Mouse (Mus musculus): Measurements from ENCODE around the gene Smtn. TPM values are rescaled to one million over a fixed set of nuclear protein-coding genes. Genes with fewer than 3 reads are reported as not detected.

Smtn gene
- polyA plus RNA-seq, 1 experiment from 2014 or later, result 108 TPM

DNA sequence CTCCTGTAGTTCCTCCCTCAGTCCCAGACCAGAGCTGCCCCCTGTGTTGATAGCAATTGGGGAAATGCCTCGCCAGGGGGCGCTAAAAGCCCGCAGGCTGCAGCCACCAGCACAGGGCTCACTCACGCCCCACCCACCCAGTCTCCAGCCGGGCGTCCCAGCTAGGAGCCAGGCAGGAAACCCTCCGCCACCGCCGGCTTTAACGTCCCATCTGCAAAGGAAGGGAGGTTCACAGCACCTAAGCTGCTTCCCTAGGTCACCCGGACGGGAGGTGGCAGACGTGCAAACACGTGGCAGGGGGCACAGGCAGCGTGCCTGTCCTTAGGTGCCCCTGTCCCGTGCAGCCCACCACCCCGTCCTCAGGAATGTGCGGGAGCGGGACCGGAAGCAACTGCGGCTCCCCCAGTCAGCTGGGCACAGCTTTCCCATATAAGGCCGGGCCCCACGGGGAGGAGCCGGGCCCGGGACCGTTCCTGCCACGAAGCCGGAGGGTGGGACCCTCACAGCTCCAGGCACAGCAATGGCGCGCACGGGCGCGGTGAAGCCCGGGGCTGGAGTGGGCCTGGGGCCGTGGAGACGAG is 4.9 kb downstream of the Smtn start:
- ATAC-seq (ENCODE audit: insufficient read depth), result peak; percentile 86
- peak overlapping the region; percentile 51 for H3K9ac ChIP-seq
- peak overlapping the region; percentile 97 for H3K27ac ChIP-seq (ENCODE audit: low read depth)
- H3K36me3 ChIP-seq (ENCODE audit: insufficient read depth), result peaks cover 57% of the 10 kb centered on the region
- peaks cover 24% of the 10 kb centered on the region for H3K4me1 ChIP-seq (ENCODE audit: insufficient read depth)
- WGBS, result under 1% methylated on average over 36 of the region's 36 CpGs
- peak; percentile 98 for DNase-seq
- H3K4me3 ChIP-seq (ENCODE audit: low read depth, low read length), result peak overlapping the region; percentile 64
- no peaks in the 10 kb centered on the region for H3K27me3 ChIP-seq (ENCODE audit: insufficient read depth, low read length)
- TF ChIP-seq CTCF (IDR thresholded peaks at IDR 0.05; ENCODE audit: low read depth), result peak; percentile 91
- H3K9me3 ChIP-seq (ENCODE audit: low read depth, low read length), result no peaks in the 10 kb centered on the region
- peak overlapping the region; percentile 82 for H3K4me2 ChIP-seq

GRCm38 (mm10) chr11:3534956-3535355 is 5.5 kb downstream of the Smtn start:
- Histone ChIP-seq H3K9me3 (ENCODE audit: low read depth, low read length) (no peaks in the 10 kb centered on the region), H3K36me3 (ENCODE audit: insufficient read depth) (peaks cover 62% of the 10 kb centered on the region), H3K27ac (ENCODE audit: low read depth) (peak overlapping the region; percentile 97), H3K4me3 (ENCODE audit: low read depth, low read length) (peak overlapping the region; percentile 64), H3K4me1 (ENCODE audit: insufficient read depth) (peaks cover 24% of the 10 kb centered on the region), H3K4me2 (peak overlapping the region; percentile 82), H3K9ac (peak overlapping the region; percentile 51), H3K27me3 (ENCODE audit: insufficient read depth, low read length) (no peaks in the 10 kb centered on the region)
- ATAC-seq (ENCODE audit: insufficient read depth) (peak; percentile 1; the same call in 1 of the 2 replicates), DNase-seq (no peak)
- TF ChIP-seq CTCF (IDR thresholded peaks at IDR 0.05; ENCODE audit: low read depth), result no peak
- 19% methylated on average over 8 of the region's 8 CpGs for WGBS

GRCm38 (mm10) chr11:3533406-3533932 is 6.9 kb downstream of the Smtn start:
- DNase-seq (no peak), ATAC-seq (ENCODE audit: insufficient read depth) (no peak)
- Histone ChIP-seq H3K27ac (ENCODE audit: low read depth) (no peak overlapping the region), H3K27me3 (ENCODE audit: insufficient read depth, low read length) (no peaks in the 10 kb centered on the region), H3K4me1 (ENCODE audit: insufficient read depth) (peaks cover 24% of the 10 kb centered on the region), H3K9ac (no peak overlapping the region), H3K4me3 (ENCODE audit: low read depth, low read length) (no peak overlapping the region), H3K36me3 (ENCODE audit: insufficient read depth) (peaks cover 77% of the 10 kb centered on the region), H3K4me2 (no peak overlapping the region), H3K9me3 (ENCODE audit: low read depth, low read length) (no peaks in the 10 kb centered on the region)
- TF ChIP-seq CTCF (IDR thresholded peaks at IDR 0.05; ENCODE audit: low read depth), result no peak
- 86% methylated on average over 17 of the region's 17 CpGs for WGBS

DNA sequence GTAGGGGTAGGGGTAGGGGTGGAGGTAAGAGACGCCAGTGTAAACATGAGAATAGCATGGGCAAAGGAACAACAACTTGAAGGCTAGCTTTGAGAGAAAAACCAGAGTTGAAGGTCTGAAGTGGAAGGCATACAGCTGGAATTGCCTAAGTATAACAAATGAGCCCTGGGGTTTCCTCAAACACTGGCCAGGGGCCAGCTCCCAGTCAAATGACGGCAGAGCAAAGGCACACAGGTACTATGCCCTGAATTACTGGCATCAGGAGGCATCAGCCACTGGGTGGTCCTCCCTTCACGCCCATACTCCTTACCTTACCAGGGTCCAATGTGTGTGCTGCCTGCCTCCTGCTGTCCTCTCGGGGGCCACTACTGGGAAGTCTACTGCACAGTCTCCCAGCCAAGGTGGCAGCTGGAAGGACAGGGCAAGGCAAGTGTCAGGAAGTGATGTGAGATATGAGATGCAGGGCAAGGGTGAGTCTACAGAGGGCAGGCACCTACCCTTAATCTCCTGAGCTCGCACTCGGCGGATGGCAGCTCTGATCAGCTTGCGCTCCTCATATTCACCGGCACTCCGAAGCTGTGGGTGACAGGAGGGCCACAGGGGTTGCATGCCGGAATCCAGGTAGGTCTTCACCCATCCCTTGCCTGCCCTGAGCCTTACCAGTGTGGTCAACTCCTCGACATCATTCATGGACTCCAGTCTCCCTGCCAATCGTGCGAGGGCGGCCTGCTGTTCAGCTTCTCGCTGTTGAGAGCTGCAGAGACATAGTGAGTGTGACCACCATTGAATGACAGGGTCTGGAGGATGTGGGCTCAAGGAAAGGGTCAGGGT is 8.1 kb downstream of the Smtn start:
- Histone ChIP-seq H3K27ac (ENCODE audit: low read depth) (no peak overlapping the region), H3K27me3 (ENCODE audit: insufficient read depth, low read length) (no peaks in the 10 kb centered on the region), H3K36me3 (ENCODE audit: insufficient read depth) (peaks cover 87% of the 10 kb centered on the region), H3K4me1 (ENCODE audit: insufficient read depth) (peaks cover 15% of the 10 kb centered on the region; the same call in 1 of the 2 replicates), H3K4me3 (ENCODE audit: low read depth, low read length) (no peak overlapping the region), H3K9me3 (ENCODE audit: low read depth, low read length) (no peaks in the 10 kb centered on the region), H3K9ac (no peak overlapping the region), H3K4me2 (no peak overlapping the region)
- no peak for TF ChIP-seq CTCF (IDR thresholded peaks at IDR 0.05; ENCODE audit: low read depth)
- ATAC-seq (ENCODE audit: insufficient read depth) (no peak), DNase-seq (no peak)
- WGBS, result 83% methylated on average over 16 of the region's 16 CpGs

DNA sequence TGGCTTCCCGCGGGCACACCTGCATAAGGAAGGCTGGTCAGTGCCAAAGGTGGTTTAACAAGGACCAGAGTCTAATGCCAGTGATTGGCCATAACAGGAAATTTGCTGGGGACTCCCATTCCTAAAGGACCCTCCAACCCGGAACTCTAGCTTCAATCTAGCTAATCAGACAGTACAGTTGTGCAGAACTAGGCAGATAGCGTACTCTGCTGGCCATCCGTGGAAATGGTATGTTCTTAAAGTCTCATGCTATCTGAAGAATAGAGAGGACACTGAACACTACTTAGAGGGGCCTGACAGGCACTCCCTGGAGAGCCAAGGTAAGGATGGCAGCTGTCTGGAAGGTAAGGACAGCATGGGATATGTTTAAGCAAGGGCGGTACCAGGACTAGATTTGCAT is 8.8 kb downstream of the Smtn start:
- DNase-seq, result no peak
- Histone ChIP-seq H3K27me3 (ENCODE audit: insufficient read depth, low read length) (no peaks in the 10 kb centered on the region), H3K9me3 (ENCODE audit: low read depth, low read length) (no peaks in the 10 kb centered on the region), H3K27ac (ENCODE audit: low read depth) (no peak overlapping the region), H3K4me1 (ENCODE audit: insufficient read depth) (peaks cover 8% of the 10 kb centered on the region; the same call in 1 of the 2 replicates), H3K9ac (no peak overlapping the region), H3K4me3 (ENCODE audit: low read depth, low read length) (no peak overlapping the region), H3K4me2 (no peak overlapping the region), H3K36me3 (ENCODE audit: insufficient read depth) (peaks cover 85% of the 10 kb centered on the region)
- ATAC-seq (ENCODE audit: insufficient read depth), result no peak
- TF ChIP-seq CTCF (IDR thresholded peaks at IDR 0.05; ENCODE audit: low read depth), result peak; percentile 36
- 82% methylated on average over 6 of the region's 6 CpGs for WGBS

DNA sequence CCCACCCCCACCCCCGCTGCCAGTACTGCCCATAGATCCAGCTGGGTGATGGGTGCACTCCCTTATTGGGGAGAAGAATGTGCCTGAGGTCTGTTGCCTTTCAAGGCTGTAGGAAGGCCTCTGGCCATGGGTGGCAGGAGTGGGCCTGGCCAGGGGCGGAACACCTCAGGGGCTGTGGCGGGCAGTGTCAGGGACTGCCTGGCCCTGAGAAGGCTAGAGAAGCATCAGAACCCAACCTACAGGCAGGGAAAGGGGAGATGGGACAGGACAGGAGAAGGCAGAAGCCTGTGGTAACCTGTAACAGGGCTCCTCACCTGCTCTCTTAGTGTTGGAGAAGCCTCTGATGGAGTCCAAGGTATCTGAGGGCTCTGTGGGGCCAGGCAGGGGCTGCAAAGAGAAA is 9.7 kb downstream of the Smtn start:
- no peak for TF ChIP-seq CTCF (IDR thresholded peaks at IDR 0.05; ENCODE audit: low read depth)
- no peaks in the 10 kb centered on the region for H3K27me3 ChIP-seq (ENCODE audit: insufficient read depth, low read length)
- no peaks in the 10 kb centered on the region for H3K4me1 ChIP-seq (ENCODE audit: insufficient read depth)
- no peak overlapping the region for H3K4me3 ChIP-seq (ENCODE audit: low read depth, low read length)
- H3K4me2 ChIP-seq, result no peak overlapping the region
- ATAC-seq (ENCODE audit: insufficient read depth) (no peak), DNase-seq (no peak)
- H3K27ac ChIP-seq (ENCODE audit: low read depth), result no peak overlapping the region
- H3K9ac ChIP-seq, result no peak overlapping the region
- H3K36me3 ChIP-seq (ENCODE audit: insufficient read depth), result peaks cover 87% of the 10 kb centered on the region
- H3K9me3 ChIP-seq (ENCODE audit: low read depth, low read length), result no peaks in the 10 kb centered on the region
- 94% methylated on average over 3 of the region's 3 CpGs for WGBS

Data from lung, embryonic 14.5 days (tissue).